ENCODE assay signal across 35 mouse cellular contexts in genomic region chrX:161753514-161753913, GRCm38 (mm10). TPM values are rescaled to one million over a fixed set of nuclear protein-coding genes. Genes with fewer than 3 reads are reported as not detected.
"Had no signal": no experiment of that assay in that cellular context is flagged by ENCODE, and none has a peak within 500 bp of the region (broad histone marks: within the 10 kb centered on the region; RNA-seq: fewer than 3 reads in every experiment).

No protein-coding gene starts in this region.

- H3K4me1 ChIP-seq: limb, embryonic 10.5 days; limb, embryonic 12.5 days; limb, embryonic 13.5 days; limb, embryonic 15.5 days; liver, embryonic 12.5 days; liver, embryonic 13.5 days; liver, embryonic 15.5 days; lung, embryonic 15.5 days; megakaryocyte, embryonic 14.5 days; midbrain, embryonic 12.5 days; midbrain, embryonic 13.5 days; midbrain, embryonic 15.5 days; neural tube, embryonic 12.5 days had no signal

- H3K9ac ChIP-seq: limb, embryonic 12.5 days; limb, embryonic 13.5 days; limb, embryonic 15.5 days; liver, embryonic 12.5 days; liver, embryonic 13.5 days; liver, embryonic 14.5 days; liver, embryonic 15.5 days; liver, postnatal 0 days; lung, embryonic 14.5 days; lung, embryonic 15.5 days; midbrain, embryonic 12.5 days; midbrain, embryonic 13.5 days; midbrain, embryonic 15.5 days; neural tube, embryonic 12.5 days had no signal

- H3K36me3 ChIP-seq: limb, embryonic 10.5 days; limb, embryonic 12.5 days; limb, embryonic 13.5 days; limb, embryonic 15.5 days; liver, embryonic 12.5 days; liver, embryonic 13.5 days; liver, embryonic 15.5 days; lung, embryonic 15.5 days; midbrain, embryonic 10.5 days; midbrain, embryonic 12.5 days; midbrain, embryonic 13.5 days; midbrain, embryonic 15.5 days; neural tube, embryonic 12.5 days had no signal

- ATAC-seq: liver, embryonic 12.5 days; liver, postnatal 0 days; lung, postnatal 0 days; midbrain, embryonic 13.5 days; midbrain, embryonic 15.5 days; midbrain, embryonic 16.5 days had no signal

- H3K9me3 ChIP-seq: limb, embryonic 10.5 days; limb, embryonic 12.5 days; limb, embryonic 13.5 days; limb, embryonic 15.5 days; liver, embryonic 12.5 days; liver, embryonic 13.5 days; liver, embryonic 15.5 days; lung, embryonic 15.5 days; megakaryocyte, embryonic 14.5 days; midbrain, embryonic 10.5 days; midbrain, embryonic 12.5 days; midbrain, embryonic 13.5 days; midbrain, embryonic 15.5 days; neural tube, embryonic 12.5 days had no signal

- H3K27ac ChIP-seq: limb, embryonic 10.5 days; limb, embryonic 12.5 days; limb, embryonic 13.5 days; limb, embryonic 15.5 days; liver, embryonic 12.5 days; liver, embryonic 13.5 days; liver, embryonic 14.5 days; liver, embryonic 15.5 days; lung, embryonic 15.5 days; macrophage; midbrain, embryonic 10.5 days; midbrain, embryonic 12.5 days; midbrain, embryonic 13.5 days; midbrain, embryonic 15.5 days; neural tube, embryonic 12.5 days had no signal

- H3K27me3 ChIP-seq: liver, embryonic 13.5 days; liver, embryonic 15.5 days; neural tube, embryonic 12.5 days had no signal

- DNase-seq: left cerebral cortex, postnatal 4 days; liver; liver, embryonic 13.5 days; liver, postnatal 0 days; lung, adult 18-20 months; lung, adult 2 months; lung, embryonic 14.5 days; lung, postnatal 10 days; lung, postnatal 14 days; lung, postnatal 36 days; lung, postnatal 4 days; midbrain, embryonic 14.5 days had no signal

- H3K4me3 ChIP-seq: limb, embryonic 10.5 days; limb, embryonic 12.5 days; limb, embryonic 13.5 days; limb, embryonic 15.5 days; liver, embryonic 12.5 days; liver, embryonic 13.5 days; liver, embryonic 15.5 days; lung, embryonic 15.5 days; megakaryocyte, embryonic 14.5 days; midbrain, embryonic 10.5 days; midbrain, embryonic 12.5 days; midbrain, embryonic 13.5 days; midbrain, embryonic 15.5 days; myocyte; neural tube, embryonic 12.5 days had no signal

- H3K4me2 ChIP-seq: limb, embryonic 12.5 days; limb, embryonic 13.5 days; limb, embryonic 15.5 days; liver, embryonic 11.5 days; liver, embryonic 12.5 days; liver, embryonic 13.5 days; liver, embryonic 15.5 days; lung, embryonic 14.5 days; lung, embryonic 15.5 days; midbrain, embryonic 11.5 days; midbrain, embryonic 12.5 days; midbrain, embryonic 13.5 days; midbrain, embryonic 15.5 days; neural tube, embryonic 12.5 days had no signal

RNA-seq across cellular contexts. Expression of gene Rai2, which starts 36.6 kb away (rescaled TPM):
- total RNA-seq: megakaryocyte, adult 5-6 weeks; megakaryocyte-erythroid progenitor cell, adult 5-6 weeks; monocyte, adult 5-6 weeks had no signal
- polyA plus RNA-seq: macrophage had no signal
